Mouse (Mus musculus) ES-E14 (cell line): ENCODE results near the gene Tpst2. TPM values are rescaled to one million over a fixed set of nuclear protein-coding genes. Genes with fewer than 3 reads are reported as not detected.

ENCODE experiments used
- DNase-seq: peaks from one replicate; pipeline ENCODE4 v3.0.0-alpha.2; 2013; ENCODE audit warnings: low read depth, low spot score
- H3K27ac ChIP-seq: 2 replicates; pipeline ENCODE4 v1.5.1; 2012; ENCODE audit warnings: low read depth, mild to moderate bottlenecking, low read length, moderate library complexity, mixed read lengths; ENCODE audit not compliant: poor library complexity, insufficient read depth, severe bottlenecking
- H3K36me3 ChIP-seq: 2 replicates; pipeline ENCODE4 v1.6.1; 2012; ENCODE audit warnings: mild to moderate bottlenecking, low read length, moderate library complexity, mixed read lengths; ENCODE audit not compliant: control insufficient read depth, poor library complexity, insufficient read depth, severe bottlenecking
- H3K4me1 ChIP-seq, 2 experiments: fragments of 150-350 bp in 1 of 2; sonication (generic) in 1 of 2; 2 replicates each; pipeline ENCODE4 v1.6.1; 2012; ENCODE audit warnings: low read length in 2 of 2, mild to moderate bottlenecking in 1 of 2, mixed read lengths in 1 of 2; ENCODE audit not compliant: control insufficient read depth in 2 of 2, insufficient read depth in 2 of 2, poor library complexity in 1 of 2
- H3K4me3 ChIP-seq, 2 experiments: fragments of 150-350 bp in 1 of 2; sonication (generic) in 1 of 2; 2 replicates each; pipeline ENCODE4 v1.5.1; 2012; ENCODE audit warnings: low read length in 2 of 2, low read depth in 1 of 2, mild to moderate bottlenecking in 1 of 2, mixed read lengths in 1 of 2; ENCODE audit not compliant: insufficient read depth in 1 of 2, poor library complexity in 1 of 2, severe bottlenecking in 1 of 2
- H3K9ac ChIP-seq: 2 replicates; pipeline ENCODE4 v1.6.1; 2012; ENCODE audit warnings: low read depth, mild to moderate bottlenecking, low read length, mixed read lengths; ENCODE audit not compliant: poor library complexity, insufficient read depth, severe bottlenecking
- H3K9me3 ChIP-seq: fragments of 150-350 bp; sonication (generic); 2 replicates; pipeline ENCODE4 v1.6.1; 2012; ENCODE audit warnings: low read depth, mild to moderate bottlenecking, low read length; ENCODE audit not compliant: control insufficient read depth, insufficient read depth
- CHD2 ChIP-seq: IDR thresholded peaks from 2 replicates; pipeline ENCODE4 v1.6.1; 2014; ENCODE audit warnings: mild to moderate bottlenecking, low read depth, low read length, inconsistent platforms
- HCFC1 ChIP-seq: IDR thresholded peaks from 2 replicates; pipeline ENCODE4 v1.6.1; 2012; ENCODE audit warnings: low read length, inconsistent platforms, borderline replicate concordance; ENCODE audit not compliant: insufficient read depth
- MAFK ChIP-seq: IDR thresholded peaks from 2 replicates; pipeline ENCODE4 v1.6.1; 2014; ENCODE audit warnings: mild to moderate bottlenecking, low read depth, low read length, inconsistent platforms; ENCODE audit not compliant: insufficient read depth
- ZC3H11A ChIP-seq: IDR thresholded peaks from 2 replicates; pipeline ENCODE4 v1.6.1; 2012; ENCODE audit warnings: low read depth, mild to moderate bottlenecking, inconsistent platforms, low read length, borderline replicate concordance
- ZNF384 ChIP-seq: IDR thresholded peaks from 2 replicates; pipeline ENCODE4 v1.6.1; 2012; ENCODE audit warnings: low read depth, low read length, inconsistent platforms
- in situ Hi-C, 2 experiments: fragments of 600-800 bp; cut with MboI; formaldehyde crosslinking; loops; one replicate each; pipeline ENCODE4 v1.15.1; 2025; ENCODE audit warnings: low sequenced_read_pairs in 2 of 2, inconsistent platforms in 1 of 2; ENCODE audit not compliant: unreplicated experiment in 2 of 2
- total RNA-seq: library from RNA; depleted of rRNA; stranded (reverse); fragments of 300-350 nt; gene quantifications from 2 replicates; pipeline ENCODE4 v1.2.3, GENCODE M21; 2012

Gene Tpst2
- total RNA-seq, 1 experiment, result 82.7 TPM

DNA sequence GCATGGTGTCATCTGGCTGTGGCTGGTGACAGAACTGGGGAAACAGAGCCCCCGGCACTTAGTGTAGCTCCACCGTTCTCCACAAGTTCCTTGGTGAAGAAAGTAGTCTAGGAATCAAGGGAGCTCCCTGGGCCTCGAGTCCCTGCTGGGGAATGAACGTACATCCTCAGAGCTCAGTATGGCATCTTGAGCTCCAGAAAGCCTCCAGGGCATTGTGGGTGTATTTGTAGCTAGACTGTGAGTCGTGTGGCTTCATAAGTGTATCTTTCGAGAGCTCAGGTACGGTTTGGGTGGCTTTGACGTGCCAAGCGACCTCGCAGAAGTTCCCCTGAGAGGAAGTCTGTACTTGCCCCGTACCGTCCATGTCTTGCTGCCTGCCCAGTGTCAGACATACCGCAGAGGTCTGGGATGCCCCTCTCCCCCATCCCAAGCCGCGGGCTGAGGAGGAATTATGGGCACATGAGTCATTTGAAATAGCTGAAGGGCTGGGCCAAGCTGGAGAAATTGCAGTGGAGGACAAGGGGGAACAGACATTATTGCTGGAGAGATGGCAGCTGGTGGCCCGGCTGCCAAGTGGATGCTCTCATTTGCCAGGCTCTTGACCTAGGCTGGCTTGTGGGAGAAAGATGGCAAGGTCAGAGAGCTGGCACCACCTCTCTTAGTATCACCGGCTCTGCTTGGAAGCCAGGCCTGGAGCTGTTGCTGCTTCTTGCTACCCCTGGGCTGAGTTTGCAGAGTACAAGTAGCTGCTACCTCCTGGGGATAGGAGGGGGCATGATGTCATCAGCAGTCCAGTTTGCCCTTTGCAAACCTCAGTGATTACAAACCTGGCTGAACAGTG is 2.9 kb downstream of the Tpst2 start:
- H3K27ac ChIP-seq, result no peak overlapping the region

DNA sequence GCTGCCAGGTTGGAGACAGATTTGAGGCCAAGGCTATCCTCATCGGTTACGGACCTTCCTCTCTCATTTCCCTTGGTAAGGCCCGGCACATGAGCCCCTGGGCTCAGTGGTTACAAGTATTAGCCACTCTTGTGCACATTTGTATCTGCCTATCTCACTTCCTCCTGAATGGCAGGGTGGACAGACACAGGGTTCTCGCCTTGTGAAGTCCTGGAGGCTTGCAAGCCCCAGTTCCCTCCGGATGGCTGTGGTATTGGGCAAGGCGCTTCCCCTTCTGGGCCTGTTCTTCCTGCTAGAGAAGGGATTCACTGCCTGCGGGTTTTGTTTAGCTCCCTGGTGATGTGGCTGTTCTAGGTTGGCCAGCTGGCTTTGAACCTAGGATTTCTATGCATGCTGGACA is 3.7 kb downstream of the Tpst2 start:
- in situ Hi-C loops, result no loop called here
- Histone ChIP-seq H3K4me1 (peaks cover 13 to 38% of the 10 kb centered on the region in 2 experiments), H3K9me3 (no peaks in the 10 kb centered on the region), H3K4me3 (no peak overlapping the region), H3K27ac (no peak overlapping the region), H3K9ac (no peak overlapping the region), H3K36me3 (no peaks in the 10 kb centered on the region)
- TF ChIP-seq ZC3H11A (no peak), MAFK (no peak), ZNF384 (no peak)
- no peak for DNase-seq

More for the DNA sequence above, 2.9 kb downstream of the Tpst2 start:
- Histone ChIP-seq H3K36me3 (no peaks in the 10 kb centered on the region), H3K9ac (no peak overlapping the region), H3K9me3 (no peaks in the 10 kb centered on the region), H3K4me3 (no peak overlapping the region), H3K4me1 (peaks cover 13 to 32% of the 10 kb centered on the region in 2 experiments)
- in situ Hi-C loops, result no loop called here
- no peak for DNase-seq
- TF ChIP-seq MAFK (no peak), CHD2 (no peak), HCFC1 (no peak), ZC3H11A (no peak), ZNF384 (no peak)

GRCm38 (mm10) chr5:112280863-112281660 is 4.6 kb downstream of the Tpst2 start:
- H3K4me1 ChIP-seq, result peaks cover 13 to 41% of the 10 kb centered on the region in 2 experiments
- in situ Hi-C loops, result no loop called here
- no peak overlapping the region for H3K4me3 ChIP-seq
- no peak for DNase-seq
- no peaks in the 10 kb centered on the region; the same call in 1 of the 2 replicates for H3K36me3 ChIP-seq
- H3K9me3 ChIP-seq, result no peaks in the 10 kb centered on the region
- TF ChIP-seq ZC3H11A (no peak), ZNF384 (no peak), HCFC1 (no peak), MAFK (no peak), CHD2 (no peak)
- H3K9ac ChIP-seq, result no peak overlapping the region
- no peak overlapping the region; the same call in 1 of the 2 replicates for H3K27ac ChIP-seq

- H3K4me1 ChIP-seq, result peaks cover 16 to 43% of the 10 kb centered on the region in 2 experiments
- in situ Hi-C loops, result no loop called here
- H3K4me3 ChIP-seq, result no peak overlapping the region
- no peaks in the 10 kb centered on the region for H3K9me3 ChIP-seq
- TF ChIP-seq CHD2 (no peak), ZNF384 (no peak)
- DNase-seq, result no peak
- H3K9ac ChIP-seq, result no peak overlapping the region
- H3K27ac ChIP-seq, result no peak overlapping the region
- H3K36me3 ChIP-seq, result no peaks in the 10 kb centered on the region; the same call in 1 of the 2 replicates
These were observed 5.2 kb downstream of the Tpst2 start for GRCm38 (mm10) chr5:112281676-112282075.
